Mouse (Mus musculus) E14TG2a.4 (cell line): ENCODE measurements around the gene Cldn11.

Experiments used
- H3K27me3 ChIP-seq: 2 replicates; pipeline ENCODE4 v1.6.1; 2014; ENCODE audit warnings: low read length, control low read depth; ENCODE audit not compliant: insufficient read depth
- H3K36me3 ChIP-seq: 2 replicates; pipeline ENCODE4 v1.6.1; 2014; ENCODE audit warnings: low read length, control low read depth; ENCODE audit not compliant: insufficient read depth
- H3K4me1 ChIP-seq: replicated peaks from 2 replicates; pipeline ENCODE4 v1.6.1; 2014; ENCODE audit warnings: low read depth, low read length, control low read depth
- H3K4me3 ChIP-seq: replicated peaks from 2 replicates; pipeline ENCODE4 v1.5.1; 2014; ENCODE audit warnings: mild to moderate bottlenecking, low read length
- H3K9me3 ChIP-seq: 2 replicates; pipeline ENCODE4 v1.6.1; 2014; ENCODE audit warnings: low read length, control low read depth
- CTCF ChIP-seq: conservative IDR thresholded peaks from 2 replicates; pipeline ENCODE4 v1.5.1; 2014; ENCODE audit warnings: low read length
- NANOG ChIP-seq: IDR thresholded peaks from 2 replicates; pipeline ENCODE4 v1.6.1; 2014; ENCODE audit warnings: borderline replicate concordance, low read length, mixed read lengths
- POU5F1 ChIP-seq: IDR thresholded peaks from 2 replicates; pipeline ENCODE4 v1.6.1; 2014; ENCODE audit warnings: low read length, borderline replicate concordance

Gene Cldn11

DNA sequence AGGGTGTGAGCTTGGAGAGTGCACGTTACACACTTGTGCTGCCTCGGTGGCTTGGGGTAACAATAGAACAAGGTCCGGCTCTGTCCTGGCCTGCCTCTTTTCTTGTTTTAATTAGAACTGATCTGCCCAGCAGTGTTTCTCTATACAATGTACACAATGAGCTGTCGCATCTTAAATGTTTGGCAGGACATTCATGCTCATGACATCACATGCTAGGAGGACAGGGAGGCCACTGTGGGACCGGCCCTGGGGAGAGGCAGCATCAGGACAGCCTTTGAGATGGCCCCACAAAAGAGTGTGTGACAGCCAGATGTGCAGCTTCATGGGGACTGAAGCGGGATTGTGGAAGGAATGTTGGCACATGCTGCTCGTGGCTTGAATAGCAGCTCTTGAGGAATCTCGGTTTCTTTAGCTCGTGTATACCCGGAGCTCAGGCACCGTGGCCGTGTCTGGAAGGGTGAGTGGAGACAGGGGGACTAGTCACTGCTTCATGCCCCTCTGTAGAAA lies 16.7 kb downstream of the Cldn11 start:
- Histone ChIP-seq H3K4me3 (no peak overlapping the region), H3K9me3 (no peaks in the 10 kb centered on the region), H3K27me3 (no peaks in the 10 kb centered on the region), H3K4me1 (peaks cover 16% of the 10 kb centered on the region), H3K36me3 (no peaks in the 10 kb centered on the region)
- no peak for TF ChIP-seq CTCF
- no peak for TF ChIP-seq POU5F1
- TF ChIP-seq NANOG = no peak

DNA sequence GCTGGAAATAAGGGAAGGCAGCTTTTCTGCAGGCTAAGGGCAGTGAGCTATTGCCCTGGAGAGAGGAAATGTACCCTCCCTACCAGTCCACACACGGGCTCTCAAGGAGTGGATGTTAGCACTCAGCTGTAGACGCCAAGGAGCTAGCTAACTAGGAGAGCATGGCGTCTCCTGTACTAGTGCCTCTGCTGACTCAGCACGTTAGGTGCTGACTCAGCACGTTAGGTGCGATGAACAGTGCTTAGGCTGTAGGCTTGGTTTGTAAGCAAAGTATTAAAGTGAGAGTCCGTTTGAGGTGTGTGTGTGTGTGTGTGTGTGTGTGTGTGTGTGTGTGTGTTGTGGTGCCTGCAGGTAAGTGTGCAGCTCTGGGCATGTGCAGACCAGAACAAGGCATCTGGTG lies 40.6 kb downstream of the Cldn11 start:
- Histone ChIP-seq H3K9me3 (peaks cover 43% of the 10 kb centered on the region), H3K27me3 (no peaks in the 10 kb centered on the region), H3K4me1 (no peaks in the 10 kb centered on the region), H3K4me3 (no peak overlapping the region), H3K36me3 (no peaks in the 10 kb centered on the region)
- no peak for TF ChIP-seq CTCF

DNA sequence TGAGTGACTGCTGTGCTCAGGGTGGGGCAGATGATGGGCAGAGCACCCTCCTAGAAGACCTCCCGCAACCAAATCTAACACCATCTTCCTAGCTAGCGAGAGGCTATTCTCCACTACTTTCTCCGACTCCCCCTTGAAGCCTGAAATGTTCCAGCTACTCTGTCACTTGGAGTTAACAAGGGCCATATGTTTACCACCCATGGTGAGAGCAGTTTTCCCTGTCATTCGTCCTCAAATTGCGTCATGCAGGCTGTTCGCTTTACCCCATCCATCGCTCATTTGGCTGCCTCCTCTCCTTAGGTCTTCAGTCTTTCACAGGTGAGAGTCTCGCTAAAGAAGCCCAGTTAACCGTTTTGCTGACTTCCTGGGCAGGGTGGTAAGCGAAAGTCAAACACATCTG lies 41.7 kb downstream of the Cldn11 start:
- H3K27me3 ChIP-seq = no peaks in the 10 kb centered on the region
- TF ChIP-seq NANOG = no peak
- TF ChIP-seq CTCF = no peak
- TF ChIP-seq POU5F1 = no peak
- H3K9me3 ChIP-seq = peaks cover 43% of the 10 kb centered on the region

DNA sequence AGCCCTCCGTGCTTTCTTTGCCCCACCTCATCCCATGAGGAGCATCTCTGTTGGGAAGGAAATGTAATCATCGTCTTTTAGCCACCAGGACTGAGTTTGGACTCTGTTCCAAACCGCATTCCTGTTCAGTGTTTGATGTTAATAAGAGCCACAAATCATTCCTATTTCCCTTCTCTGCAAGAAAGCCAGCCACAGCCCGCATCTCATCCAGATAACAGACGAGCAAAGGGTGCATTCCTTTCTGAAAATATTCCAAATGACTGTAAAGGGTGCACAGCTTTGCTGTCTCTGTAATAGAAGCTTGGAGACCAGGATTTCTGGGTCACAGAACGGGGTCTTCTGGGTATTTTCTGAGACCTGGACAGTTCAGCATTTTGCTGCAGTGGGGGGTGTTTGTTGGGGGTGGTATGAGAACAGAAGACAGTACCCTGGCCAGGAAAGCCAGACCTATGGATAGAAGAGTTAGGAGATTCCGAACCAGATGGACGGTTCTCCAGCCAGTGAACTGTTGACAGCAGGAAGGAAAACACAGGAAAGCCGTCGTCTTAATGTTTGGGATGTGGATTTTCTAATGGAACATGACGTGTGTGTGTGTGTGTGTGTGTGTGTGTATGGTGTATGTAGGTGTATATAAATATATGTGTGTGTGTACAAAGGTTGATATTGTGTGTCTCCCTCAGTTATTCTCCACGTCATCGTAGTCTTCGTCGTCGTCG lies 49.6 kb downstream of the Cldn11 start:
- TF ChIP-seq POU5F1 = no peak
- TF ChIP-seq CTCF = no peak
- TF ChIP-seq NANOG = no peak
- Histone ChIP-seq H3K27me3 (peaks cover under 1% of the 10 kb centered on the region), H3K4me1 (0 out of 2 replicates have a peak, but pooled peaks cover 3% of the 10 kb centered on the region), H3K9me3 (peaks cover 1% of the 10 kb centered on the region; the same call in 1 of the 2 replicates), H3K36me3 (no peaks in the 10 kb centered on the region), H3K4me3 (no peak overlapping the region)

More for the DNA sequence above, 41.7 kb downstream of the Cldn11 start:
- no peaks in the 10 kb centered on the region for H3K36me3 ChIP-seq
- H3K4me1 ChIP-seq = no peaks in the 10 kb centered on the region
- no peak overlapping the region for H3K4me3 ChIP-seq

DNA sequence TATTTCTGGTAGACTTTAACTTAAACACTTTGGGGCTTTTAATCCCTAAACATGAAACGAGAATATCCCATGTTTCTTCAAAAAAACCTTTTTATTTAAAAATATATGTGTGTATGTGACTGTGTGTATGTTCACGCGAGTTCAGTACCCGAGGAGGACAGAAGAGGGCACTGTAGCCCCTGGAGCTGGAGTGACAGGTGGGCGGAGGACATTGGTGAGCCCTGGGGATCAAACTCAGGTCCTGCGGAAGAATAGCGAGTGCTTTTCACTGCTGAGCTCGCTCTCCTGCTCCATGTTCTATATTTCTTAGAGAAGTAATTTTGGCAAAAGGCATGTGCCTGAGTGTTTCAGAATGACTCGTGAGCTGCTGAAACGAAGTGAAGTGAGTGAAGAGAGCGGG lies 54.2 kb downstream of the Cldn11 start:
- H3K9me3 ChIP-seq = no peaks in the 10 kb centered on the region
- TF ChIP-seq NANOG (no peak), CTCF (peak; percentile 74)
- H3K27me3 ChIP-seq = peaks cover 4% of the 10 kb centered on the region
- H3K4me1 ChIP-seq = peaks cover 7% of the 10 kb centered on the region; the same call in 1 of the 2 replicates
- no peak overlapping the region for H3K4me3 ChIP-seq
- H3K36me3 ChIP-seq = no peaks in the 10 kb centered on the region

DNA sequence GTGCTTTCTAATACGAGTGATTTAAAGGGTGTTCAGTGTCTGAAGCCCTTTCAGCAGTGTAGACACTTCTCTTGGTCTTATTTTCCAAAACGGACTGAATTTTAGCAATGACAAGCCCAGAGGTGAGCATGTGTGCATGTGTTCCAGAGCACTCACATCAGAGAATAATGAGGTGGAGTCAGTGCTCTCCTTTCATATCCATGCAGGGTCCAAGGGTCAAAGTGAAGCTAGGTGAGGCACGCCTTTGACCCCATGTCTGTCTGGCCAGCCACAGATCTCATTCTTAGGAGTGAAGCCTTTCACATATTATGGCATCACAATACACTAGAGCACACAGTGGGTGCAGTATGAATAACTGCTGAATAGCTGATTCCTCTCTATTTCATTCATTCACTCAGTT lies 55.4 kb downstream of the Cldn11 start:
- H3K4me1 ChIP-seq = peaks cover 10% of the 10 kb centered on the region; the same call in 1 of the 2 replicates
- H3K4me3 ChIP-seq = no peak overlapping the region
- H3K36me3 ChIP-seq = no peaks in the 10 kb centered on the region
- TF ChIP-seq CTCF = no peak
- TF ChIP-seq POU5F1 = no peak
- TF ChIP-seq NANOG = no peak
- no peaks in the 10 kb centered on the region for H3K9me3 ChIP-seq
- H3K27me3 ChIP-seq = peaks cover 4% of the 10 kb centered on the region

DNA sequence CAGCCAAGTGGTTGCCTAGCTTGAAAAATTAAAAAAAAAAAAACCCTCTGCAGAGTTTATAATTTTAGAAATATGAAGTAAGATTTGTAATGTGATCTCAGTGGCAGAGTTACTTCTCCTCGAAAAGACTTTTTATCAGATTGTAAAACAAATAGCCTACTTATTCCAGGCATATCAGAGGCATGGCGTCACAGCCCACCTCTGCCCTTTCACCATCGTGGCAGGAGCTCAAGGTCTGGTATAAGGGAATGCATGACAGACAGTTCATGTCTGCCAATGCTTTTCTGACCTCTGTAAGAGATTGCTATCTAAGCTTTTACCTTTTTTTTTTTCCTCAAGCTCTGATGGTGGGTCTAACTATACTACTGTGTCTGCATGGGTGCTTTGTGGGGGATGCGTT lies 58.3 kb downstream of the Cldn11 start:
- H3K27me3 ChIP-seq = peaks cover 4% of the 10 kb centered on the region
- H3K4me3 ChIP-seq = no peak overlapping the region
- TF ChIP-seq CTCF (no peak), NANOG (no peak), POU5F1 (no peak)
- no peaks in the 10 kb centered on the region for H3K36me3 ChIP-seq
- H3K4me1 ChIP-seq = peaks cover 10% of the 10 kb centered on the region; the same call in 1 of the 2 replicates
- no peaks in the 10 kb centered on the region for H3K9me3 ChIP-seq

DNA sequence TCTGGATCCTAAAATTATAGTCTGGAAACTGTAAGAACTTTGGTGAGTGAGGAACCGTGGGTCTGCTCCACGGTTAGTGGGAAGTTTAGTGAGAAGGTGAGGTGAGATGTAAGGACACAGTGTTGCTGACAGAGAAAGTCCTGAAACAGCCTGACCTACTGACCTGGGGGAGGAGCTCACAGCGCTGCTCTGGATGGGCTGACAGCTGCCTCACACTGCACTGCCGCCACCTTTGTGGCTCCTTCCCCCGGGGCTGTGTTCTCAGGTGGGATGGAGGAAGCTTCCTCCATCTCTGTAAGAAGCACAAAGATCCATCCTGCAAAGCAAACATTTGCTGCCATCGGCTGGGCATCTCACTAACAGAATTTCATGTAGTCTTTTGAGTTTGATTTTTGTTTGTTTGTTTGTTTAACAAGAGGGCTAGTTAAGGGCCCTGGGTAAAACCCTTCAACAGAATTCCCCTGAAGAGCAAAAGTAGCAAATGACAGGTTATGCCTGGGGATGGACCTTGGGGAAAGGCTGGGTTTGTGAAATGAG lies 58.8 kb downstream of the Cldn11 start:
- no peak for TF ChIP-seq POU5F1
- no peak for TF ChIP-seq CTCF
- TF ChIP-seq NANOG = no peak
- Histone ChIP-seq H3K4me3 (no peak overlapping the region), H3K36me3 (no peaks in the 10 kb centered on the region), H3K9me3 (no peaks in the 10 kb centered on the region), H3K27me3 (peaks cover 4% of the 10 kb centered on the region), H3K4me1 (peaks cover 10% of the 10 kb centered on the region; the same call in 1 of the 2 replicates)

DNA sequence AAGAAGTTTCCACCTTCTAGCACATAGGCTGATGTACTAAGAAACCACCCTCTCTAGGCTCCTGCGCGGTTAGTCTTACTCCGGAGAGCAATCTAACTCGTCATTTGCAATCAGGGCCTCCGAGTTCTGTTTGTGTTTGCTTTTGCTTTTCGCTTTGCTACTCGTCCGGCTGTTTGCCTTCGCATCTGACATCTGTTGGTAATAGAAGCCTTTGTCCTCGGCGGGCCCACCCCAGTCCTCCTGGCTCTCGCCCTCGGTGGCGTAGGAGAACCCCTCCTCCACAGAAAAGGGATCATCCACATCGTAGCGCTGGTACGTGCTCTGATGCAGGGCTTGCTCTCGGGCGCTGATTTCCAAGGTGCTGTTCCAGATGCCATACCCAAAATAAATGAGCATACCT lies 59.3 kb downstream of the Cldn11 start:
- H3K4me1 ChIP-seq = peaks cover 10% of the 10 kb centered on the region; the same call in 1 of the 2 replicates
- TF ChIP-seq NANOG = no peak
- peaks cover 4% of the 10 kb centered on the region for H3K27me3 ChIP-seq
- H3K36me3 ChIP-seq = no peaks in the 10 kb centered on the region
- no peaks in the 10 kb centered on the region for H3K9me3 ChIP-seq
- no peak overlapping the region for H3K4me3 ChIP-seq
